Mouse (Mus musculus) lung, adult 2 months (tissue): ENCODE measurements around the gene Dhdh. TPM values are rescaled to one million over a fixed set of nuclear protein-coding genes. Genes with fewer than 3 reads are reported as not detected.
"Not testable (repeated sequence)": the region's sequence is repeated elsewhere in the genome, so short reads cannot be mapped to it uniquely, and the experiment has no call there.

Source experiments
- DNase-seq: peaks from one replicate; pipeline ENCODE4 v3.0.0; 2022
- H3K4me1 ChIP-seq: fragments of 200-500 bp; 2 replicates; pipeline ENCODE4 v1.6.1; 2011; ENCODE audit warnings: low read length; ENCODE audit not compliant: control insufficient read depth, insufficient read depth
- H3K4me3 ChIP-seq: fragments of 200-500 bp; replicated peaks from 2 replicates; pipeline ENCODE3; 2011; ENCODE audit warnings: low read depth, mild to moderate bottlenecking, control low read depth, low read length; ENCODE audit errors: extremely low read depth
- CTCF ChIP-seq: fragments of 200-500 bp; IDR thresholded peaks from 2 replicates; pipeline ENCODE4 v1.5.1; 2011; ENCODE audit warnings: mild to moderate bottlenecking, low read length, control low read depth; ENCODE audit not compliant: insufficient read depth
- POLR2A ChIP-seq: fragments of 200-500 bp; IDR thresholded peaks from 2 replicates; pipeline ENCODE4 v1.6.1; 2011; ENCODE audit warnings: low read depth, mild to moderate bottlenecking, control low read depth, low read length, borderline replicate concordance; ENCODE audit errors: extremely low read depth
- WGBS: fragments of 180-500 bp; shearing (Covaris S2); methylation state at CpG from one replicate; pipeline ENCODE4 v1.1.7; 2018; 5-methylcytosine and 5-hydroxymethylcytosine counted together
- polyA plus RNA-seq: library from polyadenylated mRNA; depleted of rRNA; stranded (reverse); fragments of >200 nt; gene quantifications from 2 replicates; pipeline ENCODE4 v1.2.3, GENCODE M21; 2012; rRNA removed

Dhdh gene
- 4.4 and 5.4 TPM in 2 replicates for polyA plus RNA-seq

GRCm38 (mm10) chr7:45488293-45489204 is at the start of gene Dhdh:
Gene Dhdh (minus strand): TSS chr7:45488805.
- 13% methylated on average over 38 of the region's 38 CpGs for WGBS
- DNase-seq: peak; percentile 66
- H3K4me1 ChIP-seq: peaks cover 3% of the 10 kb centered on the region; the same call in 1 of the 2 replicates
- TF ChIP-seq POLR2A (peak; percentile 79; the same call in 1 of the 2 replicates), CTCF (no peak)
- peak within 1 kb of the TSS; percentile 84 for H3K4me3 ChIP-seq

- TF ChIP-seq CTCF: no peak
- TF ChIP-seq POLR2A: no peak
- 0 out of 2 replicates have a peak, but pooled peaks cover 3% of the 10 kb centered on the region for H3K4me1 ChIP-seq
- DNase-seq: no peak
- 84% methylated on average over 10 of the region's 10 CpGs for WGBS
- H3K4me3 ChIP-seq: no peak overlapping the region
Observed at GRCm38 (mm10) chr7:45537602-45538001, 49.0 kb upstream of the Dhdh start.

DNA sequence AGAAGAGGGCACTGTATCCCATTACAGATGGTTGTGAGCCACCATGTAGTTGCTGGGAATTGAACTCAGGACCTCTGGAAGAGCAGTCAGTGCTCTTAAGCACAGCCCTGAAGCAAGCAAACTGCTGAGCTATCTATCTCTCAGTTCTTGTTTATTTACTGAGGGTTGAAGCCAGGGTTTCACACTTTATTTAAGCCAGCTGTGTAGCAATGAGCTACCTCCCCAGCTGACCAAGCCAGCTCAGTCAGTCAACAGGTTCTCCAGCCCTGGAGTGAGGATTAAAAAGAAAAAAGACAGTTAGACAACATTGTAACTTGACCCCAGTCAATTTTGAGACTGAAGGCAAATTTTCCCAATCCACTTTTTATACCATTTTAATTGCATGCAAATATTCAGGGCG is 47.1 kb upstream of the Dhdh start:
- 79% methylated on average over 1 of the region's 1 CpGs for WGBS
- Histone ChIP-seq H3K4me1 (0 out of 2 replicates have a peak, but pooled peaks cover 3% of the 10 kb centered on the region), H3K4me3 (no peak overlapping the region)
- DNase-seq: no peak
- TF ChIP-seq CTCF: no peak
- no peak for TF ChIP-seq POLR2A

- no peak for DNase-seq
- TF ChIP-seq CTCF (no peak), POLR2A (no peak)
- H3K4me3 ChIP-seq: no peak overlapping the region
- 32% methylated on average over 2 of the region's 2 CpGs for WGBS
- no peaks in the 10 kb centered on the region for H3K4me1 ChIP-seq
Observed at GRCm38 (mm10) chr7:45530643-45531042, 42.0 kb upstream of the Dhdh start.

GRCm38 (mm10) chr7:45529461-45529860 is 40.9 kb upstream of the Dhdh start:
- no peak for DNase-seq
- 7% methylated on average over 6 of the region's 6 CpGs for WGBS
- Histone ChIP-seq H3K4me3 (no peak overlapping the region), H3K4me1 (peaks cover 6% of the 10 kb centered on the region; the same call in 1 of the 2 replicates)
- TF ChIP-seq POLR2A (no peak), CTCF (no peak)

- 92% methylated on average over 6 of the region's 6 CpGs for WGBS
- H3K4me1 ChIP-seq: peaks cover 15% of the 10 kb centered on the region
- not testable (repeated sequence) for DNase-seq, H3K4me3 ChIP-seq
Observed at GRCm38 (mm10) chr7:45527169-45527568, 38.6 kb upstream of the Dhdh start.

GRCm38 (mm10) chr7:45526474-45527120 is 38.0 kb upstream of the Dhdh start:
- DNase-seq: no peak
- WGBS: 18% methylated on average over 7 of the region's 7 CpGs
- H3K4me3 ChIP-seq: peak overlapping the region; percentile 94
- TF ChIP-seq POLR2A (no peak), CTCF (no peak)
- peaks cover 18% of the 10 kb centered on the region for H3K4me1 ChIP-seq

GRCm38 (mm10) chr7:45525809-45526473 is 37.3 kb upstream of the Dhdh start, which contains the start of the genes Ppp1r15a and Plekha4:
Gene Ppp1r15a (minus strand): TSS chr7:45526268.
Gene Plekha4 (plus strand): TSS chr7:45526330.
- Histone ChIP-seq H3K4me1 (peaks cover 18% of the 10 kb centered on the region), H3K4me3 (peak within 1 kb of the TSS; percentile 94)
- under 1% methylated on average over 54 of the region's 54 CpGs for WGBS
- TF ChIP-seq POLR2A: peak; percentile 98
- no peak for TF ChIP-seq CTCF
- peak; percentile 99 for DNase-seq
